Mouse (Mus musculus) CD8-positive naive resting alpha-beta T cell, adult 57 days (primary cell): ENCODE measurements around the gene 4930503E14Rik. TPM values are rescaled to one million over a fixed set of nuclear protein-coding genes. Genes with fewer than 3 reads are reported as not detected.

Source experiments
- total RNA-seq: library from RNA; stranded (reverse); gene quantifications from one replicate; pipeline ENCODE4 v1.2.4, GENCODE M21; 2023

The 4930503E14Rik gene
- total RNA-seq, result not detected

DNA sequence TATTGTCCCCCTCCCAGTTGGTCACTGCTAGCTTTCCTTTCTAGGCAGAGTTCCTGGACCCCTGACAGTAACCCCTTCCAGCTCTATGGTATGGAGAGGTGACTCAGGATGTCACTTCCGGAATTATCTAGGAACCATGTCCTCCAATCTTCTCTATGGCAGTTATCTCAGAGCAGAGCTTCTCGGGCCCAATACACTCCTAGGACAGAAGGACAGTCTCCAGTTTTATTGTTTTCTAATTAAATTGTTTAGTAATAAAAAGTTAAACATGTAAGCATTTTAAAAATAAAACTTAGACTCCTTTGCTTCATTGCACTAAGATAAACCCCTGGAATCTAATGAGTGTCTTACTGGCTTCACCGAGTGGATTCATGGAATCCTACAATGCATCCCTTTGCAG lies at the start of gene 4930503E14Rik:
TSS of gene 4930503E14Rik (minus strand) at position 101 of the 400 bp plus-strand sequence.

DNA sequence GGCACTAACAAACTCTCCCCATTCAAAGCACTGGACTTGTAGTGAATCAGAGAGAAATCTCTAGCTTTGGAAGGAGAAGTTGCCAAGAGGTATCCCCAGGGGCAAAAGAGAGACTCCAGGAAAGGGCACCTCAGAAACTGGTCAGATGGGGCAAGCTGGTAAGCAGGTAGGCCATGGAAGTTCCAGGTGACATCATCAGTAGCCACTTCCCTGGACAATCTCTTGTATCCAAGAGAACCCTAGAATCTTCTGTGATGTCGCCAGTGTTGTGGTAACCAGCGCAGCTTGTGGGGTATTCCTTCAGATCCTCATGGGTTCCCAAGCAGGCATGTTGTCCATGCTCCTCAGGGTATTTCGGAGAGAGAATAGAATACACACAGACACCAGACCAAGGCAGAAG lies 15.7 kb downstream of the 4930503E14Rik start, which contains the start of gene Gm8212:
TSS of gene Gm8212 (plus strand) at position 301 of the 400 bp plus-strand sequence.

DNA sequence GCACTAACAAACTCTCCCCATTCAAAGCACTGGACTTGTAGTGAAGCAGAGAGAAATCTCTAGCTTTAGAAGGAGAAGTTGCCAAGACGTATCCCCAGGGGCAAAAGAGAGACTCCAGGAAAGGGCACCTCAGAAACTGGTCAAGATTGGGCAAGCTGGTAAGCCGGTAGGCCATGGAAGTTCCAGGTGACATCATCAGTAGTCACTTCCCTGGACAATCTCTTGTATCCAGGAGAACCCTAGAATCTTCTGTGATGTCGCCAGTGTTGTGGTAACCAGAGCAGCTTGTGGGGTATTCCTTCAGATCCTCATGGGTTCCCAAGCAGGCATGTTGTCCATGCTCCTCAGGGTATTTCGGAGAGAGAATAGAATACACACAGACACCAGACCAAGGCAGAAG lies 89.5 kb downstream of the 4930503E14Rik start, which contains the start of gene Gm3327:
TSS of gene Gm3327 (plus strand) at position 301 of the 400 bp plus-strand sequence.

Other genes with a start within 250 kb of the 4930503E14Rik start
- gene Ang6, start 211.0 kb downstream of the 4930503E14Rik start, total RNA-seq, result not detected
- 1.3 TPM for gene Ear2, start 110.6 kb downstream of the 4930503E14Rik start, total RNA-seq
- gene Gm3327, start 89.4 kb downstream of the 4930503E14Rik start, total RNA-seq, result not detected
- gene Gm8212, start 15.6 kb downstream of the 4930503E14Rik start, total RNA-seq, result not detected
- not detected for gene Gm8220, start 72.3 kb upstream of the 4930503E14Rik start, total RNA-seq
- gene Gm5930, start 125.3 kb upstream of the 4930503E14Rik start, total RNA-seq, result not detected
- gene Gm8229, start 152.1 kb upstream of the 4930503E14Rik start, total RNA-seq, result not detected
- gene Gm3371, start 197.4 kb upstream of the 4930503E14Rik start, total RNA-seq, result not detected
- gene Gm8232, start 220.4 kb upstream of the 4930503E14Rik start, total RNA-seq, result not detected